Mouse (Mus musculus) G1E (cell line): Measurements from ENCODE around the gene Trim40. TPM values are rescaled to one million over a fixed set of nuclear protein-coding genes. Genes with fewer than 3 reads are reported as not detected.

Experiments used
- ATAC-seq: 2 replicates; pipeline ENCODE4 v1.8.0; 2016; ENCODE audit warnings: mild to moderate bottlenecking; ENCODE audit not compliant: insufficient number of reproducible peaks, poor library complexity, low FRiP score, severe bottlenecking; ENCODE audit errors: extremely low read depth
- DNase-seq: peaks from one replicate; pipeline ENCODE4 v3.0.0; 2012; ENCODE audit warnings: low spot score
- H3K27me3 ChIP-seq: 2 replicates; pipeline ENCODE4 v1.6.1; 2012; ENCODE audit warnings: mild to moderate bottlenecking, low read length, inconsistent platforms; ENCODE audit not compliant: insufficient read depth
- H3K36me3 ChIP-seq: replicated peaks from 2 replicates; pipeline ENCODE3; 2012; ENCODE audit warnings: mild to moderate bottlenecking, inconsistent platforms
- H3K4me1 ChIP-seq: 2 replicates; pipeline ENCODE4 v1.6.1; 2012; ENCODE audit warnings: low read depth, low read length, inconsistent platforms, mixed read lengths; ENCODE audit not compliant: insufficient read depth
- H3K4me3 ChIP-seq: 2 replicates; pipeline ENCODE4 v1.5.1; 2012; ENCODE audit warnings: low read depth, mild to moderate bottlenecking, inconsistent platforms, low read length, moderate library complexity, mixed read lengths
- H3K9me3 ChIP-seq: replicated peaks from 2 replicates; pipeline ENCODE4 v1.6.1; 2012; ENCODE audit warnings: inconsistent platforms
- CTCF ChIP-seq: IDR thresholded peaks from 2 replicates; pipeline ENCODE4 v1.5.1; 2012; ENCODE audit warnings: low read depth, low read length, inconsistent platforms, mixed read lengths
- GATA1 ChIP-seq: IDR thresholded peaks from 2 replicates; pipeline ENCODE4 v1.6.1; 2012; ENCODE audit warnings: borderline replicate concordance, low read length, inconsistent platforms, mixed read lengths
- GATA2 ChIP-seq: IDR thresholded peaks from 2 replicates; pipeline ENCODE4 v1.6.1; 2012; ENCODE audit warnings: low read depth, low read length, inconsistent platforms, borderline replicate concordance
- POLR2AphosphoS5 ChIP-seq: IDR thresholded peaks from 2 replicates; pipeline ENCODE4 v1.6.1; 2012; ENCODE audit warnings: low read depth, low read length, inconsistent platforms; ENCODE audit not compliant: insufficient replicate concordance
- TAL1 ChIP-seq: conservative IDR thresholded peaks from 2 replicates; pipeline ENCODE4 v1.6.1; 2012; ENCODE audit warnings: low read depth, low read length, inconsistent platforms, mixed read lengths
- polyA plus RNA-seq: library from polyadenylated mRNA; stranded (reverse); fragments of >175 nt; gene quantifications from 2 replicates; pipeline ENCODE4 v1.2.3, GENCODE M21; 2012
- total RNA-seq, 2 experiments: library from RNA; stranded (forward) in 1 of 2; stranded (reverse) in 1 of 2; fragments of 200-1000 nt in 1 of 2; fragments of >200 nt in 1 of 2; fragmentation: Nextera tagmentation in 1 of 2; gene quantifications; 2 replicates each; pipeline ENCODE4 v1.2.3; 2014 to 2017

The Trim40 gene
- total and polyA plus RNA-seq, 3 experiments: not detected

DNA sequence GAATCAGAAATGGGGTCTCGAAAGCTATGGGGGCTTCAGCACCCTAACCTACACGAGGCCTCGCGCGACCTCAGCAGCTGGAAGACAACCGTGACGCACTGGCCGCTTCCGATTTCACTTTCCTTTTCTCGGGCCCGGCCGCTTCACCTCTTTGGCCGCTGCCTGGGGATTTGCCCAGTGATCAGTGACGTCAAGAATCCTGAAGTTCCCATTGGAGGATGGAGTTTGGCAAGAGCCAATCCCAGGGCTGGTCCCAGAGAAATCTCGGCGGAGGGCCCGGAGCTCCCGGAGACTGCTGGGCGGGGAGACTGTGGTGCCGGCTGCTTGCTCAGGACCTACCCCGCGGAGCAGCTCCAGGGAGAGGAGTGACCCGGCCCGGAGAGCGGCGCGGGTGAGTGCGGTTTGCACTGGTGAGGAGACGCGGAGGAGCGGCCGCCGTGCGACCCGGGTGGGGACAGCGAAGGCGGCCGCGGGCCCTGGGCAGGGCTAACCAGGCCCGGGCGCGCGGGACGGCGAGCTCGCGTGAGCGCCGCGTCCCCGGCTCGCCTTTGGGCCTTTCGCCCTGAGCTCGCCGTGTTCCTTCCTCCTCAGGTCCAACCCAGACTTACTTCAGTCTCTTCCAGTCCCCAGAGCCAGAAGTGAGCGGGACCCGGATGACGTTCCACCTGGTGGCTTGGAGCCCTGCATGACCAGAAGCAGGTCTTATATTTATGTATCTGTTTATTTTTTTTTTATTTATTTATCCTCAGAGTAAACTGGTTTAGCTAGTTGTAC is 52.9 kb downstream of the Trim40 start, which contains the start of gene Trim26:
Gene Trim26 (plus strand): TSS at position 261 of the 774 bp plus-strand sequence.
- H3K9me3 ChIP-seq: no peaks in the 10 kb centered on the region
- peak; percentile 99 for DNase-seq
- H3K36me3 ChIP-seq: peaks cover 16% of the 10 kb centered on the region
- peaks cover 21% of the 10 kb centered on the region; the same call in 1 of the 2 replicates for H3K27me3 ChIP-seq
- peaks cover 23% of the 10 kb centered on the region for H3K4me1 ChIP-seq
- peak; percentile 96 for ATAC-seq
- peak within 1 kb of the TSS; percentile 83 for H3K4me3 ChIP-seq
- TF ChIP-seq TAL1 (no peak), CTCF (no peak), POLR2AphosphoS5 (no peak), GATA1 (no peak), GATA2 (no peak)

GRCm38 (mm10) chr17:36836427-36836812 is 53.5 kb downstream of the Trim40 start:
- H3K4me3 ChIP-seq: peak overlapping the region; percentile 83
- peaks cover 23% of the 10 kb centered on the region for H3K4me1 ChIP-seq
- H3K27me3 ChIP-seq: peaks cover 21% of the 10 kb centered on the region; the same call in 1 of the 2 replicates
- ATAC-seq (no peak), DNase-seq (no peak)
- peaks cover 16% of the 10 kb centered on the region for H3K36me3 ChIP-seq
- no peaks in the 10 kb centered on the region for H3K9me3 ChIP-seq
- no peak for TF ChIP-seq GATA2
- no peak for TF ChIP-seq GATA1
- TF ChIP-seq POLR2AphosphoS5: no peak
- no peak for TF ChIP-seq CTCF
- TF ChIP-seq TAL1: no peak

DNA sequence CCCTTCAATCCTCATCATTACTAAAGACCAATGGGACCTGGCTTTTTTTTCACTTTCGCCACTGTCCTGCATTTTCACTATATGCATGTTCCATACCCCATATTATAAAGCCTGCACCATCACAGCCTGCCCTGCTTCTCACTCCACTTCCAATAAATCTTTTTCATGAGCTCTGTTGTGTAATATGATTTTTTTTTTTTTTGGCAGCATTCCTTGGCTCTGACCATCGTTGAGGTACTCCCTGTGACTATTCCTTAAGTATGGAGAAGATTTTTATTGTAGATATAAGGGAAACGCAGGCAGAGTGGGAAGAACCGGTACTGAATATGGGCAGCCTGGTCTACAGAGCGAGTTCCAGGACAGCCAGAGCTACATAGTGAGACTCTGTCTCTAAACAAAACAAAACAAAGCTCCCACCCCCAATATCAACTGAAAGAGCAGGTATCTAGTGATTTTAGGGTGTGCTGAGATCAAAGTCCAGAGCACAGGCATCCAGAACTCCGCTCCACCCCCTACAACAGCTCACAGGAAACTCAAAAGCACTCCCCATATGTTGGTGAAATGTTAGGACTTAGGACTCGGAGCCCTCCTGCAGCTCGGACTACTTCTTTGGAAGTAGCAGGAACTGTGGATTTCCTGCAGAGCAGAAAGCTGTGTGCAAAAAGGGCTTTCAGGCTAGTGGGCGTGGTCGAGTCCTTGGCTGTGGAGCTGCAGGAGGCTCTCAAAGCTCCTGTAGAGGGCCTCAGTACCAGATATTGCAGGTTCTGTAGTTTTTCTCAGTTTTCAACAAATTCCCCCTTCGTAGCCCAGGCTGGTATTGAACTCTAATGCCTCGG is 54.1 kb downstream of the Trim40 start:
- TF ChIP-seq TAL1 (no peak), GATA1 (no peak), POLR2AphosphoS5 (no peak), GATA2 (no peak), CTCF (no peak)
- no peaks in the 10 kb centered on the region for H3K9me3 ChIP-seq
- peaks cover 13% of the 10 kb centered on the region for H3K36me3 ChIP-seq
- peaks cover 21% of the 10 kb centered on the region; the same call in 1 of the 2 replicates for H3K27me3 ChIP-seq
- peak overlapping the region; percentile 83; the same call in 1 of the 2 replicates for H3K4me3 ChIP-seq
- ATAC-seq (peak; percentile 40; the same call in 1 of the 2 replicates), DNase-seq (peak; percentile 53)
- H3K4me1 ChIP-seq: peaks cover 23% of the 10 kb centered on the region

DNA sequence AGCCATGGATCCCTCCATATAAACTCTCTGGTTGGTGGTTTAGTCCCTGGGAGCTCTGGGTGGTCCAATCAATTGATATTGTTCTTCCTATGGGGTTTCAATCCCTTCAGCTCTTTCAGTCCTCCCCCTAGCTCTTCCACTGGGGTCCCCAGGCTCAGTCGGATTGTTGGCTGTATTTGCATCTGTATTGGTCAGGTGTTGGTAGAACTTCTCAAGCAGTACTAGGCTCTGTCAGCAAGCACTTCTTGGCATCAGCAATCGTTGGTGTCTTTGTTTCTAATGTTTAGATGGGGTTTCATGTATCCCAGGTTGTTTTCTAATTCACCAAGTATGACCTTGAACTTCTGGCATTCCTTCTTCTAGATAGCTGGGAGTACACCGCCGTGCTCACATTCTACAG is 57.2 kb downstream of the Trim40 start:
- Histone ChIP-seq H3K4me1 (peaks cover 11% of the 10 kb centered on the region), H3K9me3 (no peaks in the 10 kb centered on the region), H3K4me3 (no peak overlapping the region), H3K36me3 (no peaks in the 10 kb centered on the region), H3K27me3 (peaks cover 33% of the 10 kb centered on the region)
- DNase-seq (no peak), ATAC-seq (no peak)
- TF ChIP-seq CTCF: no peak
- TF ChIP-seq GATA1: no peak
- TF ChIP-seq TAL1: no peak
- TF ChIP-seq GATA2: no peak
- TF ChIP-seq POLR2AphosphoS5: no peak

Other genes starting within 250 kb of the Trim40 start
- gene H2-M9, start 247.5 kb downstream of the Trim40 start, total RNA-seq (2014; fragmentation: Nextera tagmentation): not detected in 2 replicates
- gene H2-M9, start 247.5 kb downstream of the Trim40 start, total RNA-seq (2017): 0.12 and 0.27 TPM in 2 replicates
- gene H2-M9, start 247.5 kb downstream of the Trim40 start, polyA plus RNA-seq: not detected in 2 replicates
- not detected in 2 replicates for gene H2-M1, start 217.9 kb downstream of the Trim40 start, total RNA-seq (2014; fragmentation: Nextera tagmentation)
- 0.16 TPM in 1 of 2 replicates, not detected in the other for gene H2-M1, start 217.9 kb downstream of the Trim40 start, total RNA-seq (2017)
- not detected in 2 replicates for gene H2-M1, start 217.9 kb downstream of the Trim40 start, polyA plus RNA-seq
- gene H2-M10.5, start 117.2 kb downstream of the Trim40 start, total RNA-seq (2014; fragmentation: Nextera tagmentation): not detected in 2 replicates
- gene H2-M10.5, start 117.2 kb downstream of the Trim40 start, total RNA-seq (2017): not detected in 2 replicates
- not detected in 2 replicates for gene H2-M10.5, start 117.2 kb downstream of the Trim40 start, polyA plus RNA-seq
- gene H2-M10.6, start 78.0 kb downstream of the Trim40 start, total RNA-seq (2014; fragmentation: Nextera tagmentation): not detected in 2 replicates
- 0.06 TPM in 1 of 2 replicates, not detected in the other for gene H2-M10.6, start 78.0 kb downstream of the Trim40 start, total RNA-seq (2017)
- not detected in 2 replicates for gene H2-M10.6, start 78.0 kb downstream of the Trim40 start, polyA plus RNA-seq
- gene Trim26, start 53.0 kb downstream of the Trim40 start, total RNA-seq (2014; fragmentation: Nextera tagmentation): 31.8 and 39.7 TPM in 2 replicates
- 12.5 TPM in 2 replicates for gene Trim26, start 53.0 kb downstream of the Trim40 start, total RNA-seq (2017)
- gene Trim26, start 53.0 kb downstream of the Trim40 start, polyA plus RNA-seq: 11.7 and 13.4 TPM in 2 replicates
- gene Trim15, start 22.9 kb downstream of the Trim40 start, total RNA-seq (2014; fragmentation: Nextera tagmentation): not detected in 2 replicates
- 0.22 TPM in 1 of 2 replicates, not detected in the other for gene Trim15, start 22.9 kb downstream of the Trim40 start, total RNA-seq (2017)
- gene Trim15, start 22.9 kb downstream of the Trim40 start, polyA plus RNA-seq: not detected in 2 replicates
- 8.3 and 18.1 TPM in 2 replicates for gene Trim10, start 20.5 kb downstream of the Trim40 start, total RNA-seq (2014; fragmentation: Nextera tagmentation)
- 16.2 and 17.5 TPM in 2 replicates for gene Trim10, start 20.5 kb downstream of the Trim40 start, total RNA-seq (2017)
- gene Trim10, start 20.5 kb downstream of the Trim40 start, polyA plus RNA-seq: 2.7 and 6.1 TPM in 2 replicates
- not detected in 2 replicates for gene Trim31, start 8.0 kb upstream of the Trim40 start, total RNA-seq (2014; fragmentation: Nextera tagmentation)
- not detected in 2 replicates for gene Trim31, start 8.0 kb upstream of the Trim40 start, total RNA-seq (2017)
- gene Trim31, start 8.0 kb upstream of the Trim40 start, polyA plus RNA-seq: not detected in 2 replicates
- not detected in 2 replicates for gene Rnf39, start 52.8 kb upstream of the Trim40 start, total RNA-seq (2014; fragmentation: Nextera tagmentation)
- gene Rnf39, start 52.8 kb upstream of the Trim40 start, total RNA-seq (2017): not detected in 2 replicates
- not detected in 2 replicates for gene Rnf39, start 52.8 kb upstream of the Trim40 start, polyA plus RNA-seq
- 113 and 130 TPM in 2 replicates for gene Ppp1r11, start 61.6 kb upstream of the Trim40 start, total RNA-seq (2014; fragmentation: Nextera tagmentation)
- gene Ppp1r11, start 61.6 kb upstream of the Trim40 start, total RNA-seq (2017): 104 and 113 TPM in 2 replicates
- gene Ppp1r11, start 61.6 kb upstream of the Trim40 start, polyA plus RNA-seq: 247 and 300 TPM in 2 replicates
- 154 and 169 TPM in 2 replicates for gene Znrd1, start 68.4 kb upstream of the Trim40 start, total RNA-seq (2014; fragmentation: Nextera tagmentation)
- gene Znrd1, start 68.4 kb upstream of the Trim40 start, total RNA-seq (2017): 123 and 127 TPM in 2 replicates
- 4.7 and 6.8 TPM in 2 replicates for gene Znrd1, start 68.4 kb upstream of the Trim40 start, polyA plus RNA-seq
- gene Znrd1as, start 68.5 kb upstream of the Trim40 start, total RNA-seq (2014; fragmentation: Nextera tagmentation): 17.3 and 18.0 TPM in 2 replicates
- 23.3 and 35.1 TPM in 2 replicates for gene Znrd1as, start 68.5 kb upstream of the Trim40 start, total RNA-seq (2017)
- gene Znrd1as, start 68.5 kb upstream of the Trim40 start, polyA plus RNA-seq: 0.77 and 0.95 TPM in 2 replicates
- gene 2410137M14Rik, start 91.1 kb upstream of the Trim40 start, total RNA-seq (2014; fragmentation: Nextera tagmentation): not detected in 2 replicates
- gene 2410137M14Rik, start 91.1 kb upstream of the Trim40 start, total RNA-seq (2017): 0.16 TPM in 1 of 2 replicates, not detected in the other
- not detected in 2 replicates for gene 2410137M14Rik, start 91.1 kb upstream of the Trim40 start, polyA plus RNA-seq
- gene H2-M5, start 99.4 kb upstream of the Trim40 start, total RNA-seq (2014; fragmentation: Nextera tagmentation): not detected in 2 replicates
- gene H2-M5, start 99.4 kb upstream of the Trim40 start, total RNA-seq (2017): 0.11 TPM in 1 of 2 replicates, not detected in the other
- gene H2-M5, start 99.4 kb upstream of the Trim40 start, polyA plus RNA-seq: not detected in 2 replicates
- gene Zfp57, start 111.0 kb upstream of the Trim40 start, total RNA-seq (2014; fragmentation: Nextera tagmentation): not detected in 2 replicates
- 0.35 and 0.44 TPM in 2 replicates for gene Zfp57, start 111.0 kb upstream of the Trim40 start, total RNA-seq (2017)
- not detected in 2 replicates for gene Zfp57, start 111.0 kb upstream of the Trim40 start, polyA plus RNA-seq
- not detected in 2 replicates for gene Mog, start 133.3 kb upstream of the Trim40 start, total RNA-seq (2014; fragmentation: Nextera tagmentation)
- gene Mog, start 133.3 kb upstream of the Trim40 start, total RNA-seq (2017): 0.05 TPM in 1 of 2 replicates, not detected in the other
- not detected in 2 replicates for gene Mog, start 133.3 kb upstream of the Trim40 start, polyA plus RNA-seq
- gene Gabbr1, start 155.8 kb upstream of the Trim40 start, total RNA-seq (2014; fragmentation: Nextera tagmentation): 35.2 and 36.4 TPM in 2 replicates
- gene Gabbr1, start 155.8 kb upstream of the Trim40 start, total RNA-seq (2017): 11.7 and 12.4 TPM in 2 replicates
- gene Gabbr1, start 155.8 kb upstream of the Trim40 start, polyA plus RNA-seq: 31.9 and 42.6 TPM in 2 replicates
- not detected in 2 replicates for gene Olfr90, start 198.4 kb upstream of the Trim40 start, total RNA-seq (2014; fragmentation: Nextera tagmentation)
- 0.06 and 0.27 TPM in 2 replicates for gene Olfr90, start 198.4 kb upstream of the Trim40 start, total RNA-seq (2017)
- gene Olfr90, start 198.4 kb upstream of the Trim40 start, polyA plus RNA-seq: not detected in 2 replicates
- not detected in 2 replicates for gene Olfr91, start 208.2 kb upstream of the Trim40 start, total RNA-seq (2014; fragmentation: Nextera tagmentation)
- 0.05 and 0.06 TPM in 2 replicates for gene Olfr91, start 208.2 kb upstream of the Trim40 start, total RNA-seq (2017)
- gene Olfr91, start 208.2 kb upstream of the Trim40 start, polyA plus RNA-seq: not detected in 2 replicates
- gene Olfr92, start 230.0 kb upstream of the Trim40 start, total RNA-seq (2014; fragmentation: Nextera tagmentation): not detected in 2 replicates
- not detected in 2 replicates for gene Olfr92, start 230.0 kb upstream of the Trim40 start, total RNA-seq (2017)
- gene Olfr92, start 230.0 kb upstream of the Trim40 start, polyA plus RNA-seq: not detected in 2 replicates